Mouse (Mus musculus) Muller cell, postnatal 12 days (primary cell): ENCODE data around the gene Clnk.
A peak's percentile ranks its signal among the peaks of the same experiment; 100 is the strongest.
"Not testable (repeated sequence)": the region's sequence is repeated elsewhere in the genome, so short reads cannot be mapped to it uniquely, and the experiment has no call there.

Experiments used
- DNase-seq: peaks from one replicate; pipeline ENCODE4 v3.0.0-alpha.2; 2015; ENCODE audit errors: inconsistent ontology term

Clnk gene

DNA sequence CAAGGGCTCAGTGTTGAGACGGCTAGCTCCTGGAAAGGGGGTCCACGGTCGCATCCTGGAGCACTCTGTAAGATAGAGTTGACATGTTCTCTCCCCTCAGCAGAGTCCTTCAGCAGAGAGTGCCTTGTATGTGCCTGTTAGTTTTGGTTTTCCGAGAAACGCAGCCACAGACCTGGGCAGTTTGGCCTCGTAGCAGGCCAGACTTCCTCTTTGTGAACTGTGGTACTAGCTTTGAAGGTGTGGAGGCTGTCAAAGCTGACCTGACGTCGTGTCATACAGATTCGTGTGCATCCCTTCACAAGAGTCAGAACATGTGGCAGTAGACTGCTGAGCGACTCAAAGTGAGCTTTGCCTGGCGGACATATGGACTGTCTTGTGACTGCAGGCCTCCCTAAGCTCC lies at the start of gene Clnk:
TSS of gene Clnk (minus strand) at position 191 of the 400 bp plus-strand sequence.
- DNase-seq, result no peak

DNA sequence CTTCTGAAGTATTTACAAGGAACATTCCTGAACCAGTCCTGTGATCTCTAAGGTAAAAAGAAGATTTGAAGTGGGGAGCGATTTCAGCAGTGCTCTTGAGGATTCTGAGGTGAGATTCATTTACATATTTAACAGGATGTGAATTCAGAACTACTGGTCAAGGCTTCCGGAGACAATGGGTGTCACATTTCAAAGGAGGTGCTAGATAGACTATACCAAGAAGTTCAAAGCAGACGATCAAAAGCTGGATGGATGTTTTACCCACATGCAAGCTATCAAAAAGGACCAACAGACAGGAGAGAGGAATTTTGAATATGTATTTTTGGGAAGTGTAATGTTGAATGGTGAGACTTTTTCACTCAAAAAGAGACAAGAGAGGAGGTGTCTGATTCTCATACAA lies 28.7 kb upstream of the Clnk start:
- DNase-seq, result no peak

DNA sequence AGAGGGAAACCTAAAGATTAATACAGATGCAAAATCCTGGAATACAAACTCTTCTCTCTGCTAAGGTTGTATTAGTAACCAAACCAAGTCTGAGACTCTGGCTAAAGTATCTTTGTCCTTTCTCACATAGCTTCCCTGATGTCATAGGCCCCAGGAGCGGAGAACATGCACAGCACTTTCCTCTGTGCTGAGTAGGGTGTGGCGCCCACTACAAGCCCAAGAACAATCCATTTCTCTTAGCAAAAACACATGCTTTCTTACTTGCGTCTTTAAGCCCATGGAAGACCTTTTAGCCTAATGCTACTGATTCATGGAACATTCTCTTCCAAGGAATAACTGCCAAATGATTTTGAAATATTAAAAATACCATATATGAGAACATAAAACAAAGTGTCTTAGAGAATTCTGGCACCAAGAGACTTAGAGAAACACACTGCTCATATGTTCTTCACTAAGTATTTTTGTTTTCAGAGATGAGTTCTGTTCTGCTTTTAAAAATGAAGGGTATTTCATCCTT lies 28.0 kb upstream of the Clnk start:
- no peak for DNase-seq

DNA sequence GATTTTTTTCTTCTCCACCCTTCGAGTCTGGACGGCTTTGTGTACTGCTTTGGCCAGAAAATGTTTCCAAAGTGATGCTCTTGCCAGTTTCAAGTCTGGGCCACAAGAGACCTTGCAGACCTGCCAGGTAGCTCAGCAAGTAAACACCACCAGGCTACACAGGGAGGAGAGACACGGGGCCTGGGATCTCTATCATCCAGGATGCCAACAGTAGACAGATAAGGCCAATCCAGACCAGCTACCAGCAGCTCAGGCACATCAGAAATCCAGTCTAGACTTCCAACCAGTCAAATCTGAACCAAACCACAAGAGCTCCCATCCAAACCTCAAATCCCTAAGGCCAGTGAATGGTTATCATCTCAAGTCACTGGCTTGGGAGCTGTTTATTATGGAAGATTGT lies 26.3 kb upstream of the Clnk start:
- DNase-seq, result peak; percentile 15

DNA sequence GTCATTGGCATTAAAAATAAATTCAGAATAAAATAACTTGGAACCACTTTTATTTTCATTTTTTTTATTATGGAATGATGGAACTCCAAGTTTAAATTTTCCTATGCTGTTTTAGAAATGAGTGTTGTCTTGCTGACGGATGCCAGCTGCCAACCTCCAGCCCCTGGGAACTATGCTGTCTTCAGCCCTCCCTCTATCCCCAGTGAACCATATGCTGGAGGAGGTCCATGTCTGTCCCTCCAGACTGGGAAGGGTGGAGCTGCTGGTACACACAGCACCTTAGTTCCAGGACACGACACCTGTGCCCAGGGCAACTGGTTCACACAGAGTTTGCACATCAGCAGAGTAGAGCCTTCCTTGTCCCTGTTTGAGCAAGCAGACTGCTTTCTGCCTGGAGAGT lies 22.4 kb upstream of the Clnk start:
- no peak for DNase-seq

DNA sequence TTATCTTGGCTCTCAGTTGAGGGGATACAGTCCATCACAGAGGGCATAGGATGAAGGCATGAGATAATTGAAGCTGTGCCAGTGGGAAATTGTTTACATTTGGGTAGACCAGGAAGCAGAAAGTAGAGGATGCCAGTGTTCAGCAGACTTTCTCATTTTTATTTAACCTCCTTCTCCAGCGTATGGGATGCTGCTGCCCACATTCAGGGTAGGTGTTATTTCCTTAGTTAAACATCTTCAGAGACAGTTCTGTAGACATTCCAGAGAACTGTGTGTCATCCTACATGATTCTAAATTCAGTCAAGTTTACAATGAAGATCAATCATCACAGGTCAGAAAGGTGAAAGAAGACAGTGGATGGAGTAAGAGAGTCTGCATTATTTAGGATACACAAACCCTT lies 12.0 kb upstream of the Clnk start:
- DNase-seq, result no peak

DNA sequence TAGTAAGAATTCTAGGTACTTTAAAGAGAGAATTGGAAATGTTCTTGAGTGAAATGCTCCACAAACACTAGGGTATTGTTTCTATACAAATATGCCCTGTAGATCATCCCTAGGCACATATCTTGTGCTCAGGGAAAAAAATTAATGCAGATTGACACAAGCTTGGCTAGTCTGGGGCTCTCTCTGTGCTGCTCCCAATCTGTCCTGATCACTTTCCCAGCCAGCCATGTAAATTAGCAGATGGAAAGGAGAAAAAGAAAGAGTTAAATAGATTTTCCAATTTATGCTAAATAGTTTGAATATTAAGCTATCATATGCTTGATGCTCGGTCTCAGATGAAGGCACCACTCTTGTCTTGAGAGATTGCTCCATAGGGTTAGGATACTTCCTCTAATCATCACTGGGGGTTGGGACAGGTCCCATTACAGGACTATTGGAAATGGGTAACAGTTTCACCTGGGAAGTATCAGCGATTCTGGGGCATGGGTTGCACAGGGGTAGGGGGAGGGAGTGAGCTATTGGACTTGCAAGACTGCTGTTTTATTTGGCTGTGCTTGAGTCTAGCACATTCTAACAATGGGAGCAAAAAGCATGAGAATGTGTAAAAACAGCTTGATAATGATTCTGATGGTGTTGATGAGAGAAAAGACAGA lies 10.1 kb upstream of the Clnk start:
- peak; percentile 69 for DNase-seq

DNA sequence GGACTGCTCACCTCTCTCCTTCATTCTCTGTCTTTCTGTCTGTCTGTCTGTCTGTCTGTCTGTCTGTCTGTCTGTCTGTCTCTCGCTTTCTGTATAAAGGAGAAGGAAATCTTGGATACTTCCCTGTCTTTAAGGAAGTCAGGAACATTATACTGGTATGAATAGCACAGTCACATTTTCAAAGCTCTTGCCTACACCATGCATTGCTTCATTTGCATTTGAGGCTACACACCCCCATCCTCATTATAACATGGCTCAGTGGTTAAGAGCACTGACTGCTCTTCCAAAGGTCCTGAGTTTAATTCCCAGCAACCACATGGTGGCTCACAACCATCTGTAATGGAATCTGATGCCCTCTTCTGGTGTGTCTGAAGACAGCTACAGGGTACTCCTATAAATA lies 6.0 kb upstream of the Clnk start:
- not testable (repeated sequence) for DNase-seq

DNA sequence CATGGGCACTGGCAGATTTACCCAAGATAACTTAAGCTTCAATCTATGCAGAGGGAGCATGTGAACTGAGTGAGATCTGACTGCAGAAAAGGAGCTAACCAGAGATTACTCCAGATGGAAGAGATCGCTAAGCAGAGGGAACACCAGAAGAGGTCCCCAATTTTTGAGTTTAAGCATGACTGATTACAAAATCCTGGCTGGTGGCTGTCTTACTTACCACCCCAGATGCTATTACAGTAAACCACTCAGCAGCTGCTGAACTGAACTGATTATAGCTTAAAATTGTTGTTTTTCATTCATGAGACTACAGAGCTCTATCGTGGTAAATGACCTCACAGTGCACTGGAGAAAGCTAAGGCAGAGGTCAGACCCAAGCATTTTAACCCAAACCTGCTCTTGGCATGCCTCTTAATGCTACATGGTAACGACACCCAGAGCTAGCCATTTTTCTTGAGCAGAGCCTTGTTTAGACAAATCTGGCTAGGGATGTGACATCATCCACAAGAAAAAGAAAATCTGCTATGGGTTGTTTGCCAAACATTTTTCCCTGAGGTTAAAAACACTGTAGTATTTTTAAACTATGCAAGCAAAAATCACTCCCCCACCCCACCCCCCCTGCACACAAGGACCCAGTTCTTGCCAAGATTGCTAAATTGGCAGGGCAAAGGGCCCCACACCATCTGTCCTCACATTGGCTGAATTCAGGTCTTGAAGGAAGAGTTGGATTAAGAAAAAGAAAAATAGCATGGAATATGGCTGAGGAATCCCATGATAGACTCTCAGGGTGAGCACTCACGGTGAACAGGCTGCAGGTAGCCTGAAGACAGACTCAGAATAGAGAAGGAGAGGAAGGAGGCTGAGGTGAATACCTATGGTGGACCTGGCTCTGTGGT lies 5.4 kb upstream of the Clnk start:
- peak; percentile 61 for DNase-seq

DNA sequence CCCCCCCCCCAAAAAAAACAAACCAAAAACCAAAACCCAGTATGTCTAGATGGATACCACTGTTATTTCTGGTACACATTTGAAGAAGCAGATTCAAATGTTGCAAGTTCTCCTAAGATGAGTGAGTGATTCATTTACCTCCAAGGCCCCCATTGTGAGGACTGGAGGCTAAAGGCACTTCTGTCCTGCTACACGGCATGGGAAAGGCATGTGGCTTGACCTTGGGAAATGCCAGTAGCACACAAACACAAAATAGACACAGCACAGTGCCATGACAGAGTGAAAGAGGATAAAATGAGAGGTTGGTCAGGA lies 4.8 kb upstream of the Clnk start:
- peak; percentile 17 for DNase-seq

DNA sequence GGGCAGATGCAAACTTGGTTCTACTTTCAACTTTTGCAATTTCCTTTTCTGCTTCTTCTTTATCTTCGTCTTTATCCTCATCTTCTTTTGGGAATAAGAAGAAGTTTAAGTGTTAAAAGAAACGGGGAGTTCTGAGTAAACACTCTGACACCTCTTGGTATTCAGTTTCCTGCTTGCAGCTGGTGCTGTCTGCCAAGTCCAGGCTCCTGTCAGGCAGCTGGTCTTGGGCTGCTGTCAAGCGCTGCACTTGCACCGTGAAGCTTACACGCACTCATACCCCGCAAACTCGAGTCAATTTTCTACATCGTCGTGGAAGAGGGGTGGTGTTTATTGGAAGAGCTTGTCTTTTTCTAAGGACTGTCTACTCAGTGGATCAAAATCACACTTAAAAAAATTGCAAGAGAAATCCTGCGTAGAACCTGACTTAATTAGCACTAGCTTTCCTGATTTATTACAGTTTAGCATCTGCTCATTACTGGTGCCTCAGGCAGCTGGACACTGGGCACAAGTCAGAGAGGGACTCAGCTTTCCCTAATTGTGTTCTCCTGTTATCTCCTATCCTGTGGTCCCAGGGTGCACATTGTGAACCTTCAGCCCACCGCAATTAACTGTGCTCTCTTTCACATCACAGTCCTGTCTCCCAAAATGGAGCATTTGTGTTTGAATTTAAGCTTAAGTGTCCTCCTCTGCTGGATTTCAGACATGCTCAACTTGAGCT lies 3.5 kb upstream of the Clnk start:
- DNase-seq, result peak; percentile 32

DNA sequence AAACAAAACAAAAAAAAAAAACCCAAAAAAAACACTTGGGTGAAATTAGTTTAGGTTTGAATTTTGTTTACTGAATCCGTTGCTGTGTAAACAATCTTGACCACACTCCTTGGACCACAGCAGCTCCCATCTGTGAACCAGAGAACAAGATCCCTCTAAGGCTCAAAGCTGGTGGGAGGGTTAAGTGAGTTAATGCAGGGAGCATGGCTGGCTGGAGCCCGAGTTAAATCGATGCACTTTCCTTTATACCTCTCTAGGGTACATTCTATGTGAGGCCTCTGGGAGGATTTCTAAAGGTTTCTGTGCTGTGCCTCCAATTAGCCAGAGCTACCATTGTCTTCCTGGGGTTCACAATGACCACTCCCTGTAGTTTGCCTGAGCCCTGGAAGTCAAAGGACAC lies 1.2 kb downstream of the Clnk start:
- DNase-seq, result no peak

DNA sequence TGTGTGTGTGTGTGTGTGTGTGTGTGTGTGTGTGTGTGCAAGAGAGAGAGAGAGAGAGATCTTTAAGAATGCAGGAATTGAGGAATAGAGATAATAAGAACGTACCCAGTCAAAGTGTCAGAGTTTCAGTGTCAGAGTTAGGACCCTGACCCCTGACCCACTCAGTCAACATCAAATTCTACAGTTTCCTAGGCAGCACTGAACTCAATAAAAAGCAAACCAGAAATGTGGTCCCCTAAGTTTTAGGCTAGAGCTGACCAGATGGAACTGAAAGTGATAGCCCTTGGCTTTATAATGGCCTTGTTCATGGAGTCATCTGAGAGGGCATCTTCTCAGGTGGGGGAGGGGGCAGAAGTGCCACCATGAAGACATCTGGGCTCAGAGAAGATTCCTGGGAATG lies 1.7 kb downstream of the Clnk start:
- no peak for DNase-seq

DNA sequence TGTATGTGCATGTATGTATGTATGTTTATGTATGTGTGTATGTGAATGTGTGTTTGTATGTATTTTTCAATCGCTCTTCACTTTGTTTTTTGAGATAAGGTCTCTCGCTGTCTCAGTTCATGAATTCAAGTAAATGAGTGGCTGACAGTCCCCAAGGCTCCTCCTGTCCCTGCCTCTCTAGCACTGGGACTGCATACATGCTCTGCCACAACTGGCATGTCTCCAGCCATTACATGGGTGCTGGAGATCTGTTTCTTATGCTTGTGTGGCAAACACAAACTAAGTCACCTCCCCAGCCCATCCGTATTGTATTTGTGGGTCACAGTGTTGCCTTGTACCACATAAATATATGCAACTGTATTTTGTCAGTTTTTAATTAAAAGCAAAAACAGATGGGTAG lies 3.7 kb downstream of the Clnk start:
- DNase-seq, result no peak

DNA sequence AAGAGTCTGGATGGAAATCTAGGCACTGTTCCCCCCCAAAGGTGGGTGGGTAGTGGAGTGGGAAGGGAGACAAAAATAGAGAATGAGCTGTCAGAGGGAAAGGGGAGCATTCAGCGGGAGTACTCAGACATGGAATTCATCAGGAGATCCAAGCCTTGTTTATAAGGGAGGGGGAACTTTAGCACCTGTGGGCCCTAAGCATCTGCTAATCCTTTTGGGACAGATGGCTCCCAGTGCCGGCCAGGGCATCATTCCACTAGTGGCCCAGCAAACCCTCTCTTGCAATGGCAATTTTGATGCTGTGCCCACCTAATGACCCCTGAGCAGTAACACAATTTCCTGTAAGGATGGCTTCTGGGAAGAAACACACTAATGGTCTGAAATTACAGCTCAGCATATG lies 5.0 kb downstream of the Clnk start:
- DNase-seq, result no peak

DNA sequence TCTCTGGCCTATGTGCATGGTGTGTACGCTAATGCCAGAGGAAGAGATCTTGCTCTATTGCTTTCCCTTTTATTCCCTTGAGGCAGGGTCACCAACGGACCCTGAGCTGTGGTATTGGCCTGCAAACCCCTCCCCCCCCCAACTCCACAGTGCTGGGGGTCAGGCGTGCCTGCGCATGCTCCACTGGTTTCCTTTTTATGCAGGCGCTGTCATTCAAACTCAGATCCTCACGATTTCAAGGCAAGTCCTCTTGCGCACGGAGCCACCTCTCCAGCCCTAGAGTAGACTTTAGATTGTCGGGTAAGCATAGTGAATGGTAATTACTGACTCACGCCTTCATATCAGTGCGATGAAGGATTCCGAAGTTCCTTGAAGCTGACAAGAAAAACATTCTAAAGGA lies 6.1 kb downstream of the Clnk start:
- no peak for DNase-seq

DNA sequence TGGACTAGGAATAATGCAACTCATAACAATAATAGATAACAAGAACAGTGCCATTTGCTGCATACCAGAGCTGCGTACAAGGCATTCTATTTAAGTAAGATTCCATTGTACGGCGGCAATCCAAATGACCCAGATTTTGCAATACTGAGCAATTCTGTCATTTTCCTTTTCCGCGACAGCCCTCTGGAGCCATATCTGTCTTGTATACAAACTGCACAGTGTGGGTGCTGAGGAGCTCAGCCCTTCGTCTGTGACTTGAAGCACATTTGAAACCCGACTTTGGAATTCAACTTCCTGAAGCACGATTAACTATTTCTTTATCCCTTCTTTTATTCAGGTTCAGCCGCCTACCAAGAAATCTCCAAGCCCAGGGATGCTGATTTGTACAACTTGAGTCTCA lies 6.6 kb downstream of the Clnk start:
- no peak for DNase-seq

DNA sequence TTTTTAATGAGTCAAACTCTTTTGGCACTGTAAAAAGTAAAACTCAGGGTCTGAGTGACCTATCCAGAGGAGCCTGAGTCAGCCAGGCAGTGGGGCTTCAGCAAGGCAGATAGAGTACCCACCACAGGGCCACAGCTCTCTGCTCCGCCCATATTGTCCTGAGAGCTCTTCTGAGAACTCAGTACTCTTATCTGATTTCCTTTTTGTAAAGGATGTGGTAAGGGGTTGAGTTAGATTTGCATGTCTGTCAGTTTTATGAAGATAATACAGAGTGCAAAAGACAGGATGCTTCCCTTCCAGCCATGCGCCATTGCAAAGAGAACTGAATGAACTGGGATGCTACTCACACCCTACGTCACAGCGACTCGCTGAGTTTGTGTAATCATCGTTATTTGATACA lies 12.0 kb downstream of the Clnk start:
- no peak for DNase-seq

DNA sequence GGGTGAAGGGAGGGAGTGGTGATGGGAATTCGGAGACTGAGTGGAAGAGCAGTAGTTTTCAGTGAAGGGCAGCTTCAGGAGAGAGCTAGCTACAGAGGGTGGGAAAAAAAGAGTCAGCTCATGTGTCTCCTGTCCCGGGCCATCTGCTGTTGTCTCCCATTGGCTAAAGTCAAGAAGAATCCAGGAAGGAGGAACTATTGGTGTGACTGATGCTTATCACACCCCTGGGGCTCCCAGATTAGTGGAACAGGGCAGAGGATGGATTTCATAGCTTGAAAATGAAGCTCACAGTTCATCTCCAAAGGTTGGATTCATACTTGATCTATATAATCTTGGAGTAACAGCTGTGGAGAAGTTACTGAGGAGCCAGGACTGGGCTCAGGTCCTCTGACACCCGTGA lies 13.6 kb downstream of the Clnk start:
- no peak for DNase-seq

DNA sequence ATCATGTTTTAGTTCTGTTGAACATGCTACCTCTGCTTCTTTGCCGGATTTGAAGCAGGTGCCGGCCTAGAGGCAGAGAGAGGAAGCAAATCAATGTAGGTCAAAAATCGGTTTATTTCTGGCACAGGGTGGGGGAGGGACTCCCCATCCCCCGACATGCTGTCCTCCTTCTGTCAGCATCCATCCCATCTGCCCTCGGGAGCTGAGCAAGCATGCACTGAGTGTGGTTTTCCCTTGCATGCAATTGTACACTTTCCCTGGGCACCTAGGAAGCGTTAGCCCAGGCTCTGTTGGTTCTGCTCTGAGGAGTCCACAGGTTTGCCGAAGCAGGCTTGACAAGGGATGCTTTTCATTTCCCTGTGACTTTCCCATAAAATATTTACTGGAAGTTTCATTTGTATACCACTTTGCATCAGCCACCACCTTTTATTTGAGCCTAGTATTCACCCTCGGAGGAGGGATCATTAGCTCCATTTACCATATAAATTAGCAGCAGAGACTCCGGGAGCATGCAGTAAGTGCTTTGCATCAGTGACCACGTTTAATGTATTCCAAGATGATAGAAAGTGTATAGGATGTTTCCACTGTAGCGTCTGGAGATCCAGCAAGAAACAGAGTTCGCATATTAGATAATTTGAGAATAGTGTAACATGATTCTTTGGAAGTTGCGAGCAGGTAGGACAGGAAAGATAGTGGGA lies 14.2 kb downstream of the Clnk start:
- DNase-seq, result no peak

DNA sequence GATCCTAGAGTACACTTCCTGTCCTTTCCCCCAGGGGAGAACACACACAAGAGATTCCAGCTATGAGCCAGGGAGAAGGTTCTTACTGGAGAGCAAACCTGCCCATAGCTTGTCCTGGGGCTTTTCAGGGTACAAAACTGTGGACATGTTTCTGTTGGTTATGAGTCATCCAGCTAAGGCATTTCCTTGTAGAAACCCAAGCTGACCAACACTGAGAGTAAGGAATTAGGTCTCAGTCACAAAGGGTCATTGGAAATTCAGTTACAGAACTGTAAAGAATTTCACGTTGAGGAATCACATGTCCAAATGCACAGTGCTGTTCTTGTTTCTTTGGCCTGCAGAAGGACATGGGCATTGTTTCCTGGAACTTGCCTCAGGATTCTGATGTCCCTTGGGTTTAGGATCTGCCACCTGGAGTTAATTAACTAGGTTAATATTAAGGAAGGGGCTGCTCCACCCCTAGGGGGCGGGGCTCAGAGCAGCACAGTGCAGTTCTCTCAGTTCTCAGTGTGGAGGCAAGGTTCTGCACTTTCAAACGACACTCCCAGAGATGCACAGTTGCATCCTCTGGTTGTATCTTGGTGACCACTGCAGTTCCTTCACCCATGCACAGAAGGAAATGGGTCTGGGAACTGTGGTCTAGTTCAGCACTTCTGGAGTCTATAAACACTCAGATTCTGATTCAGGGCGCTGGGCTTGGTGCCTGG lies 18.4 kb downstream of the Clnk start:
- peak; percentile 47 for DNase-seq
